Mouse (Mus musculus) olfactory bulb, adult 2 months (tissue): ENCODE results near the gene Olfr149. TPM values are rescaled to one million over a fixed set of nuclear protein-coding genes. Genes with fewer than 3 reads are reported as not detected.

ENCODE experiments used
- H3K27ac ChIP-seq: fragments of 200-500 bp; 2 replicates; pipeline ENCODE4 v1.5.1; 2012; ENCODE audit warnings: low read depth, low read length; ENCODE audit not compliant: insufficient read depth
- H3K4me1 ChIP-seq: fragments of 200-500 bp; 2 replicates; pipeline ENCODE4 v1.6.1; 2012; ENCODE audit warnings: low read length; ENCODE audit not compliant: control insufficient read depth, insufficient read depth
- H3K4me3 ChIP-seq: fragments of 200-500 bp; 2 replicates; pipeline ENCODE4 v1.5.1; 2012; ENCODE audit warnings: mild to moderate bottlenecking, low read depth, low read length, moderate library complexity; ENCODE audit not compliant: insufficient read depth
- CTCF ChIP-seq: fragments of 200-500 bp; IDR thresholded peaks from 2 replicates; pipeline ENCODE4 v1.5.1; 2012; ENCODE audit warnings: low read depth, mild to moderate bottlenecking, low read length, moderate library complexity; ENCODE audit not compliant: insufficient read depth
- POLR2A ChIP-seq: fragments of 200-500 bp; IDR thresholded peaks from 2 replicates; pipeline ENCODE4 v1.6.1; 2012; ENCODE audit warnings: mild to moderate bottlenecking, low read depth, low read length, moderate library complexity; ENCODE audit not compliant: insufficient read depth
- WGBS: fragments of 180-500 bp; shearing (Covaris S2); methylation state at CpG from one replicate; pipeline ENCODE4 v1.1.7; 2018; 5-methylcytosine and 5-hydroxymethylcytosine counted together
- polyA plus RNA-seq: library from polyadenylated mRNA; stranded (reverse); fragments of >200 nt; gene quantifications from 2 replicates; pipeline ENCODE4 v1.2.4, GENCODE M21; 2012; ENCODE audit warnings: low replicate concordance; ENCODE audit not compliant: missing spikeins, insufficient read depth, insufficient read length

Olfr149 gene
- polyA plus RNA-seq, 1 experiment, result not detected

DNA sequence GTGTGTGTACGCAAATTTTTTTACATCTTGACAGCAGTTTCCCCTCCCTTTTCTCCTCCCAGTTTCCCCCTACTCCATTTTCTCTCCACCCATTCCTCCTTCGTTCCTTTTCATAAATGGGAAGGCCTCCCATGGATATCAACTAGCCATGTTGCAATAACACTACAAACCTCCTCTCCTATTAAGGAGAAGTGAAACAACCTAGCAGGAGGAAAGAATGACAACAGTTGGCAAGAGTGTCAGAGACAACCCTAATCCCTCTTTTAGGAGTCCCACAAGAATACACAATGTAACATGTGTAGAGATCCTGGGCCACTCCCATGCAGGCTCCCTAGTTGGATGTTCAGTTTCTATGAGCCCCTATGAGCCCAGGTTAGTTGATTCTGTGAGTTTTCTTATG lies 32.1 kb downstream of the Olfr149 start:
- 80% methylated on average over 2 of the region's 2 CpGs for WGBS
- no peaks in the 10 kb centered on the region for H3K4me1 ChIP-seq
- no peak overlapping the region for H3K27ac ChIP-seq
- H3K4me3 ChIP-seq, result no peak overlapping the region
- TF ChIP-seq CTCF, result no peak
- TF ChIP-seq POLR2A, result no peak

DNA sequence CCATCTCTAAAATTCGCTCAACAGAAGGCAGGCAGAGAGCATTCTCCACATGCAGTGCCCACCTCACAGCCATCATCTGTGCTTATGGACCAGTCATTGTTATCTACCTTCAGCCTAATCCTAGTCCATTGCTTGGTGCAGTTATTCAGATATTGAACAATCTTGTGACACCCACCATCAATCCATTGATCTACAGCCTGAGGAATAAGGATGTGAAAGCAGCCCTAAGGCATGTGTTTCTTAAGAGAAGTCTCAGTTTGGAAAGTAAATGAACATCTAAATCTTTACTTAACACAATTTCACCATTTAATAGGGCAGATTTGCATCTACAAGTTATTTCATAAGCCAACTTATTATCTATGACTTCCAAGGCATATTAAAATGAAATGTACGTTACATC lies 37.2 kb downstream of the Olfr149 start:
- Histone ChIP-seq H3K27ac (no peak overlapping the region), H3K4me1 (no peaks in the 10 kb centered on the region), H3K4me3 (no peak overlapping the region)
- WGBS, result 72% methylated on average over 2 of the region's 2 CpGs
- TF ChIP-seq CTCF, result no peak

DNA sequence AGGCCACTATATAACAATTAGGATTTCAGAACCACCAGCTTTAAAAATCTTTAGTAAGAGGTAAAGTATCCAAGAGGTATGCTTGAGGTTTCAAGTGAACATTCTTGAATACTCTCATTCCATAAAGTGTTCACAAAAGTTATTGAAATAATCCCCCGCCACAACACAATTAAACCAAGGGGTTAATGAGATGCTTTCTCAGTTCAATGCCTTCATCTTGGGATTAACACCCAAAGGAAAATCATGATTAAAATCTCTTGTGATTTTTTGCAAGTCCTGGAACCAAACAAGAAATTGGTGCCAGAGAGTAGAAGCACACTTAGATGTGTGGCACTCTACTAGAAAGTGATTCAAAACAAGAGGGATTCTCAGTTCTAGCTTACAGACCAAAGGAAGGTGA lies 40.0 kb downstream of the Olfr149 start, which contains the start of gene Olfr963:
TSS of gene Olfr963 (plus strand) at position 301 of the 400 bp plus-strand sequence.
- Histone ChIP-seq H3K27ac (no peak within 1 kb of the TSS), H3K4me3 (no peak within 1 kb of the TSS), H3K4me1 (no peaks in the 10 kb centered on the region)
- TF ChIP-seq POLR2A (no peak), CTCF (no peak)
- WGBS, result 74% methylated on average over 1 of the region's 1 CpGs

DNA sequence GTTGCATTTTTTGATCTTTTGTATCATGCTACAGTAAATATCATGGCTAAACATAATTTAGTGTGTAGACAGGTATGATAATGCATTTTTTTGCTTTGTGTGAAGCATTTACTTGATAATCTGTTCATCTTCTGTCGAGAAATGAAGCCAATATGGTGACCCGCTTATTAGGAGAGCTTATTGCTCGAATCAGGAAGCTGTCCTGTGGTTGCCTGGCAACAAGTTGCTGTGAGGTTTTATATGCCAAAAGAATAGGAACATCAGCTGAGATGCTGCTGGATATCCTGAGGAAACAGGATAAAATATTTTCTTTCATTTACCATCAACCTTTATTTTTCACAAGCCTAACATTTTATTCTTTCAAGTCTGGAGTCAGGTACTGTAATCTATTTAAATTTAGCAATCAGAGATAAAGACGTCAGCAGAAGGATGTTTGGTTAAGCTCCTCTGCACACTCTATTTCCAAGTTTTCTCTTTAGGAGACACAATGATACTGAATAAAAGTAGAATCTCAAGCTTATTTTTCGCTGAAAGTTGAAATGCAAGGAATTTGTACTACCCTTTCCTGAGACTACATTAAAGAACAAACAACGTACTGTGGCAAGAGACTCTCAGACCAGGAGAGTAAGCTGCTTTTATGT lies 52.0 kb downstream of the Olfr149 start:
- H3K27ac ChIP-seq, result no peak overlapping the region
- TF ChIP-seq POLR2A (no peak), CTCF (no peak)
- H3K4me1 ChIP-seq, result no peaks in the 10 kb centered on the region
- 58% methylated on average over 6 of the region's 6 CpGs for WGBS
- no peak overlapping the region for H3K4me3 ChIP-seq

Other genes starting within 250 kb of the Olfr149 start
- not detected in 2 replicates for gene Olfr955, start 235.2 kb downstream of the Olfr149 start, polyA plus RNA-seq
- gene Olfr44, start 213.1 kb downstream of the Olfr149 start, polyA plus RNA-seq, result not detected in 2 replicates
- gene Olfr957, start 191.3 kb downstream of the Olfr149 start, polyA plus RNA-seq, result not detected in 2 replicates
- not detected in 2 replicates for gene Olfr958, start 153.1 kb downstream of the Olfr149 start, polyA plus RNA-seq
- not detected in 2 replicates for gene Olfr959, start 131.5 kb downstream of the Olfr149 start, polyA plus RNA-seq
- not detected in 2 replicates for gene AW551984, start 102.7 kb downstream of the Olfr149 start, polyA plus RNA-seq
- gene Olfr148, start 96.5 kb downstream of the Olfr149 start, polyA plus RNA-seq, result not detected in 2 replicates
- not detected in 2 replicates for gene Olfr960, start 85.7 kb downstream of the Olfr149 start, polyA plus RNA-seq
- gene Olfr961, start 62.0 kb downstream of the Olfr149 start, polyA plus RNA-seq, result not detected in 2 replicates
- not detected in 2 replicates for gene Olfr963, start 39.9 kb downstream of the Olfr149 start, polyA plus RNA-seq
- gene Olfr965, start 4.2 kb upstream of the Olfr149 start, polyA plus RNA-seq, result not detected in 2 replicates
- not detected in 2 replicates for gene Olfr150, start 23.9 kb upstream of the Olfr149 start, polyA plus RNA-seq
- not detected in 2 replicates for gene Olfr967, start 39.1 kb upstream of the Olfr149 start, polyA plus RNA-seq
- gene Olfr968, start 76.1 kb upstream of the Olfr149 start, polyA plus RNA-seq, result not detected in 2 replicates
- not detected in 2 replicates for gene Olfr969, start 83.8 kb upstream of the Olfr149 start, polyA plus RNA-seq
- not detected in 2 replicates for gene Olfr970, start 101.7 kb upstream of the Olfr149 start, polyA plus RNA-seq
- gene Olfr971, start 129.8 kb upstream of the Olfr149 start, polyA plus RNA-seq, result not detected in 2 replicates
- not detected in 2 replicates for gene Olfr972, start 159.3 kb upstream of the Olfr149 start, polyA plus RNA-seq
- gene Olfr229, start 200.2 kb upstream of the Olfr149 start, polyA plus RNA-seq, result not detected in 2 replicates
- gene Olfr974, start 230.4 kb upstream of the Olfr149 start, polyA plus RNA-seq, result not detected in 2 replicates
- gene Olfr975, start 244.9 kb upstream of the Olfr149 start, polyA plus RNA-seq, result not detected in 2 replicates